Mouse (Mus musculus): Measurements from ENCODE around the gene Exosc7. TPM values are rescaled to one million over a fixed set of nuclear protein-coding genes. Genes with fewer than 3 reads are reported as not detected.
A peak's percentile ranks its signal among the peaks of the same experiment; 100 is the strongest.

Gene Exosc7
- total RNA-seq, 2 experiments from 2014 or later: 18.1 to 20.7 TPM

DNA sequence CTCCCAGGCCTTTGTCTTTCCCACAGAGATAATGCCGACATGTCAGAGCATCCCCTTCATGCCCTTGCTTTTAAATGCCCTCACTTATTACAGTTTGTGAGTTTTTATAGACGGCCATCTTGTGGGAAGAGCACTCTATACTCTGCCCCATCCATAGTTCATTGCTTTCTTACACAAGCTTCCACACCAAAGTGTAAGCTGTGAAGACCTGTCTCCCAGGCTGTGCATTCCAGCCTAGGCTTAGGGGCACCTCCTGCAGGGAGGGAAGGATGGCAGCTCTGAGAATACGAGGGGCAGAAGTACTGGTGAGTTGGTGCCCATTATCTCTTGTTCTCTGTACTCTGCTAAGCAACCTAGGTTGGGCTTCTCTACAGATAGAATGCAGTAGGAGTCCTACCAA, 20.0 kb downstream of the Exosc7 start:
- intact Hi-C loops (cut with DNase I; ENCODE audit: low total_unique reads): no loop called here
- no peak for DNase-seq

DNA sequence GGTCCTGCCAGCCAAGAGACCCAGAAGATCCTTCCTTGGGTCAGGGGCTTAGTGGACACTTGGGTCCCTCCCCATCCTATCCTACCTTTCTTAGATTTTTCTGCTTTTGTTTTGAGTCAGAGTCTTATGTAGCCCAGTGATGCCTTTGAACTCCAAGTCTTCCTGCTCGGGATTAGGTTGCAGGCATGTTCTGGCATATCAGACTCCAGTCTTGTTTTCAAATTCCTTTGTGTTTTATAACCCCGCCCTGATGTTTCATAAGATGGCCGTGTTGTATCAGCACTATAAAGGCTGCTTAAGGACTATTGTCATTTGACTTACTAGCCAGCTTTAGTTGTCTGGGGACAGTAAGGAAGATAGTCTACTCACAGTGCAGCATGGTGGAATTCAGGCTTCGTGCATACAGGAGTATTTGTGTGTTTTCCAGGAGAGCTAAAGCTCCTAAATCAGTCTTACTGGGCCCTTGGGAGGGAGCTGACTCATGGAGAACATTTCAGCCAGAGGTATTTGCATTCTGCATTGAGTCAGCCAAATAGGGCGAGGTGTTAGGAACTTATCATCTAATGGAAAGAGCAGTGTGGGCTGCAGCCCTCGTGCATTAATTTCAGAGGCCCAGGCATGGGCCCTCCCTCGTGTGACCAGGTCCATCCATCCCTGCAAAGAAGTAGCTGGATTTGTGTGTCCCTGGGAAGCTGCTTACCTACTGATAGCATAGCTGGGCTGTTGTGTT, 24.1 kb downstream of the Exosc7 start:
- intact Hi-C loops (cut with DNase I; ENCODE audit: low total_unique reads): no loop called here
- DNase-seq: no peak

DNA sequence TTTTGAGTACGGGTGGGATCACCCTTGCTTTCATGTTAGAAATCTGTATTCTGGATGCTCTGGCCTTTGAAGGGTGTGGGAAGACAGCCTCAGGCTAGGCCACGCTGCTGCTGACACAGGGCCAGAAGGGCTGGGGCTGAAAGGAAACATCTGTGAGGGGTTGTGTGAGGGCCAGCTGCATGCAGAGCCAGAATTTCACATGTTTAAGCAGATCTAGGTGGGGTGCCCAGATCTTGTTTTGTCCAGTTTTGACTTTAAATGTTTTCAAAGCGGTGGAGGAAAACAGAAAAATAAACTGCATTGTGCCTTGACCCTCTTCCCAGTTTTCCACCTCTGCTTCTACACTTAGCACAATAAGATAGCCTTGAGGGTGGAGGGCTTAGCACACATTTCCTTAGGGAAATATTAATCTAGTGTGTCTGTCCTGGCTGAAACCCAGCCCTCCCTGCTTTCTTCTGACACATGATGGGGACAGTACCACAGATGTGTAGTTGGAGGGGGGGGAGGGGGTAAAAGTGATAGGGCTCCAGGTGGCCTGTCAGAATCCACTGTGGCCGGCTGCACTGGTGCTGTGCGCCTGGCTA, 26.0 kb downstream of the Exosc7 start:
- DNase-seq: peak; percentile 86
- intact Hi-C loops (cut with DNase I; ENCODE audit: low total_unique reads): no loop called here

DNA sequence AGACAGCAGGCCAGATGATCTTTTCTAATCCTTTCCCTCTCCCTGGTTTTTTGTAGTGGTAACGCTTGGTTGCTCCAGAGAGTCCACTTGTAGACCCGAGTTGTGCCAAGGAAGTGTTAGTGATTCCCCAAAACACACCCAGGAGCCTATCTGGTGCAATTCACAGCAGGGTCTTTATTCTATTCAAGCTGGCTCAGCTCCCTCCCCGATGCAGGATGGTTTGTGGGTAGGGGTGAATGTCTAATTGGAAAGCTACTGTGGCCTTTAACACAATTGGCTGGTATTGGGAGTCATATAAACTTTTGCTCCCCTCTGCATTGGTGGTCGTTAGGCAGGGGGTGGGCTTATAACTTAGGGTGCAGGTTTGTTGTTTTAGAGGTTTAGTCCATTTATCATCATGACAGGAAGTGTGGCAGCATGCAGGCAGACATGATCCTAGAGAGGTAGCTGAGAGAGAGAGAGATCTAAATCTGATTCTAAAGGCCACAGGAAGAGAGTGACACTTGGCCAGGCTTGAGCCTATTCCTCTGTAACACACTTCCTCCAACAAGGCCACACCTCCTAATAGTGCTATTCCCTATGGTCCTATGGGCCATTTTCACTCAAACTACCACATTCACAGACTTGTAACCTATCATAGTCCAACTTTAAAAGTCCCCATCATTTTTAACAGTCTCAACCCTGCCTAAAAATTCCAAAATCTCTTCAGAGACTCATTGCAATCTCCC, 27.0 kb downstream of the Exosc7 start:
- no peak for DNase-seq
- intact Hi-C loops (cut with DNase I; ENCODE audit: low total_unique reads): no loop called here

DNA sequence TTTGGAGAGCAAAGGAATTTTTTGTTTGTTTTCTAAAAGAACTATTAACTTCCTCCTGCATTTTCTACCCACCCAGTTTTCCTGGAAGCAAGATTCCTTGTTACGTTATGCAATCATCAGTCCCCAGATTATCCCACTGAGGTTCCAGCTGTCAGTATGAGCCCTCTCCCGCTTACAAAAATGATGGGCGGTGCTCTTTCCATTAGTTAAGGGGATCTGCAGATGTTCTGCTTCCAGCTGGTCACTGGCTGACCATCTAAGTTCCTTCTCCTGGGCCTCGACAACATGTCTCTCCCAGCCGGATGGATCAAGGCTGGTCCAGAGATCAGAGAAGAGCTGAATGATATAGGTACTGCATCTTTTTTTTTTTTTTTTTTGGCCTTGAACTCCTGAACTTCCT, 35.4 kb downstream of the Exosc7 start:
- intact Hi-C loops (cut with DNase I; ENCODE audit: low total_unique reads): no loop called here
- peak; percentile 59 for DNase-seq

DNA sequence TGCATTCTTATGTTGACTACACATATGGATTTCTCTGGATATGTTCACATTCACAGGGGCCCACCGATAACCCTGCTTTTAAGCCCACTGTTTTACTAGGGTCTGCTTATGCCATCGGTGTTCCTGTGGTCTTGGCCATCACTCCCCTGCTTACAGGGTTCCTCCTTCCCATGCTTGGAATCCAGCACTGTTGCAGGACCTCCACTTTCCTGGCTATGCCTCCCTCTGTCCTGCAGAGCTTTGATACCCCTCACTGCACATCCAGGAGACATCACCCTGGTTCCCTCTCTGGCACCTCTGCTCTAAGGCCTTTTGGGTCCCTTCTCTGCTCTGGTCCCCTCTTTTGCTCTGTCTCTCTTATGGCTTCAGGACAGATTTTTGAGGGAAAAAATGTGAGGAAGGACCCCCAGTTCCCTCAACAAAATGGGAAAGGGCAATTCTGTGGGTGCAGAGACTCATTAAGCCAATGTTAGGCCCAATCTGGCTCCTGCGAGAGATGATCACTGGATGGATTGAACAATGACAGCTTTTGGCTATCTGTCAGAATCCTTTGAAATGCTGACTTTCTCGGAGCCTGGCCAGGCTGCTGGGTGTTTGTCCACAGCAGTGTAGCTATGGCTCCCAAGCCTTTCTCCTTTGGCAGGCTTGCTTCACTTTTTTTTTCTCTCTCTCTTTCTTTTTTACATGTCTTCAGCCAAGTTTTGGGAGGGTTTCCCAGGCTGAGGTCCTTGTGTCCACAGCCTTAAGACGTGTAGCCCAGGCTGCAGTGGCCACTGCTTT, 37.4 kb downstream of the Exosc7 start, which contains the start of gene Clec3b:
Gene Clec3b, plus strand, starts transcription at position 706 of the 780 bp plus-strand sequence.
- DNase-seq: peak; percentile 76

DNA sequence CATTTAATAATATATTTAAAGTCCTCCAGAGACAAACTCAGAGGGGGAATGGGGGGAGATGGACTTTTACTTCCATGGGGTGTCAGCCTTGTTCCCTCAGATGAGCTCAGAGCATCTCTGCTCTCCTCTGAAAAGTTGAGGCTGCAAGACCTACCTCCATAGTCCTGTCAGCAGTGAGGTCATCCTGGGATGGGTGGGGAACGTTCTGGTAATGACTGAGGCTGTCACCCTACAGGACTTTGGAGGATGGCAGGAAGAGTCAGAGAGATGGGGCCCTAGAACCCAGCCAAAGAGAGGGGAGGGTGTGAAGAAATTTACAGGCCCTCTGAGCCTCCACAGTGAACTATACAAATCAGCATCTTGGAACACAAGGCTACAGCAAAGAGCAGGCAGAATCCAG, 38.5 kb downstream of the Exosc7 start:
- peak; percentile 51 for DNase-seq
- intact Hi-C loops (cut with DNase I; ENCODE audit: low total_unique reads): loop anchor here (10.0 kb wide), 1 partner anchor 283 kb away; no protein-coding TSS in a partner anchor

More for the DNA sequence above, 37.4 kb downstream of the Exosc7 start, which contains the start of gene Clec3b:
- intact Hi-C loops (cut with DNase I; ENCODE audit: low total_unique reads): loop anchor here (10.0 kb wide), 1 partner anchor 284 kb away; no protein-coding TSS in a partner anchor

DNA sequence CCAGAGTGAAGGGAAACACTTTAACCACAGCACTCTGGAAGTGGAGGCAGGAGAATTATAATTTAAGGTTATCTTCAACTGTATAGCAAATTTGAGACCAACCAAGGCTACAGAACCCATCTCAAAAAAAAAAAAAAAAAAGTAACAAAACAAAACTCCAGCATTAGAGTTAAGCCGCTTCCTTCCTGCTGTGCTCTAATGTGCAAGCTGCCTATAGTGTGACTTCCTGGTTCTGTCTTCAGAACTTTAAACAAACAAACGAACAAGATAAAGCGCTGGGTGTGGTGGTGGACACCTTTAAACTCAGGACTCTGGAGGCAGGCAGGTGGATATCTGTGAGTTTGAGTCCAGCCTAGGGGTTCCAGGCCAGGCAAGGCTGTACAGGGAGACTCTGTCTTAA, 39.0 kb downstream of the Exosc7 start:
- intact Hi-C loops (cut with DNase I; ENCODE audit: low total_unique reads): loop anchor here (10.0 kb wide), 1 partner anchor 283 kb away; no protein-coding TSS in a partner anchor

DNA sequence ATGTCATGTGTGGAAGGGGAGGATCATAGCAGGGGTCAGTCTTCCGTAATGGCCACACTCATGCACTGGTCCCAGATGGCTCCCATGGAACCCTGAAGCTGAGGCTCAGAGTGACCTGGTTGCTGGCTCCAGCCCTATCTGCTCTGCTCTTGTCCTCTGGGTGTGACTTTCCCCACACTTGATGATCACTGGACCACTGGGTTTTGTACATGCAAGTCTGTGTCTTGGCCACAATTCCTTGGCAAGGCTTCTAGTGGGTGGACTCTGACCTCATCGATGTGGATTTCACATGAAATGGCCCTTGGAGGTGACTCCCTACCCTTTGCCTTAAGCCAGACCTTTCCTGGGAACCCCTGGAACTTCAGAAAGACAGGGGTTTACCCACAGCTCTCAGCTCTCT, 40.1 kb downstream of the Exosc7 start:
- peak; percentile 34 for DNase-seq
- intact Hi-C loops (cut with DNase I; ENCODE audit: low total_unique reads): loop anchor here (10.0 kb wide), 1 partner anchor 282 kb away; no protein-coding TSS in a partner anchor

More for the DNA sequence above, 39.0 kb downstream of the Exosc7 start:
- no peak for DNase-seq

DNA sequence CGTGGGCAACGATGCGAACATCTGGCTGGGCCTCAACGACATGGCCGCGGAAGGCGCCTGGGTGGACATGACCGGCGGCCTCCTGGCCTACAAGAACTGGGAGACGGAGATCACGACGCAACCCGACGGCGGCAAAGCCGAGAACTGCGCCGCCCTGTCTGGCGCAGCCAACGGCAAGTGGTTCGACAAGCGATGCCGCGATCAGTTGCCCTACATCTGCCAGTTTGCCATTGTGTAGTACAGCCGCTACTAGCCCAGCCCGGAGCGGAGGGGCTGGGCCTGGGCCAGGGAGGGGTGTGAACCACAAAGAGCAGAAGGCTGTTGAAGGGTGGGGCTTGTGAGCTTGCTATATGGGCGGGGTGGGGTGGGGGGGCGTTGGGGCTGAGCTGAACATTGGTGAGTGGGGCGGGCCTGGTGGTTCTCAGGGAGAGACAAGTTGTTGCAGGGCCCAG, 43.9 kb downstream of the Exosc7 start:
- intact Hi-C loops (cut with DNase I; ENCODE audit: low total_unique reads): loop anchor here (10.0 kb wide), 1 partner anchor 278 kb away; no protein-coding TSS in a partner anchor
- peak; percentile 87 for DNase-seq

DNA sequence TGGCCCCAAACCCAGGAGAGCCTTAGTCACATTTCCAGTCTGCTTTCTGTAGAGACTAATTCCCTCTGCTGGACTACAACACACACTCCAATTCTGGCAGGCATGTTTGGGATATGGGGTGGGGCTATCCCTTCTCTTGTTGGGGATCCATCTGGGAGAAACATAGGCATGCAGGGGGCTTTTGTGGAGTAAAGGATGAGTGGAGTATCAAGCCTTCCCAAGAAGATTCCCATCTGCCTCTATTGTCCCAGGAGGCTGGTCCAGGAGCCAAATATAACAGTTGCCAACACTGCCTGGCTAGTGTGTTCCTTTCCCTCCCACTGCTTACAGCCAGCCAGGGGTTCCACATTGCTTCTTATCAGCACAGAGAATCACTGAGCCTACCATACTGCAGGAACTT, 44.7 kb downstream of the Exosc7 start:
- peak; percentile 61 for DNase-seq
- intact Hi-C loops (cut with DNase I; ENCODE audit: low total_unique reads): loop anchor here (10.0 kb wide), 1 partner anchor 277 kb away; no protein-coding TSS in a partner anchor

DNA sequence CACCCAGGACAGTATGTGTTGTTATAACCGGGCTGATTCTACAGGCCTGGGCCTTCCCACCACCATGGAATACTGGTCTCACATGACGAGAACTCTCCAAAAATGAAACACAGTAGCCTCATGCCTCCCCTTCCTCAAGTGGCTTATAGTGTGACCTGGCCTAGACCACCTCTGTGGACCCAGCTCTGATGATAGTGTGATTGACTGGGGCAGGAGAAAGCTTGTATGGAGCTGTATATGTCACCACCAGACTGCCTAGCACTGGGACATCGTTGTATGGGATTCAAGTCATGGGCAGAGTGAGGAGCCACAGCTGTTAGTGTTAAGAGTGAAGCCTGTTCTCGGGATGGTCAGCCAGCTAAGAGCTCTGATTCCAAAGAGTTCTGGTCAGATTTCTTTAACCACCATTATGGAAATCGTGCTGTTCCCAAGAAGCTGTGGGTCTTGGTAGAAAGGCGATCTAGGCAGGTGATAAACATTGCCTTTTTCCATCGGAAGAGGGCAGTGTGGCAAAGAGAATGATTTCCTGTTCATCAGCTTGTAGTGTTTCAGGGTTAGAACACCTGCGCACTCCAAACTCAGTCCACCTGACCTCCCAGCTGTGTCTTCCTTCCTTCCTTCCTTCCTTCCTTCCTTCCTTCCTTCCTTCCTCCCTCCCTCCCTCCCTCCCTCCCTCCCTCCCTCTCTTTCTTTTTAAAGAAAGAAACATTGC, 45.3 kb downstream of the Exosc7 start:
- no peak for DNase-seq
- intact Hi-C loops (cut with DNase I; ENCODE audit: low total_unique reads): loop anchor here (10.0 kb wide), 1 partner anchor 277 kb away; no protein-coding TSS in a partner anchor

DNA sequence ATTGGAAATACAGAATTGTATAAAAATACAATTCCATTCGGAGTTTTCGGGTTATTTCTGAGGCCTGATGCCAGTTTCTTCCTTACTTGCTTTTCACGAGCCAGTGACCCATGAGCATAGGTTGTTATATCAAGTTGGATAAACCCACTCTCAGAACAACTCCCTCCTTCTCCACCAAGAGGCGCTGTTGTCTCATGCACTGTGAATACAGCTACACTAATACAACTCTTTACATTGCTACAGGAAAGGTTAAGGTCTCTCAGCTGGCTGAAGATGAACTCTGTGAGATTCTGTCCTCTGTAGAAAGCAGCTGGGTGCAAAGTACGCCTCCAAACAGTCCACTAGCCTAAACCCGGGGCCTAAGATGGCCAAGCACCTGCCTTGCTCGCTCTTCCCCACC, 46.3 kb downstream of the Exosc7 start:
- peak; percentile 43 for DNase-seq
- intact Hi-C loops (cut with DNase I; ENCODE audit: low total_unique reads): loop anchor here (10.0 kb wide), 1 partner anchor 275 kb away; no protein-coding TSS in a partner anchor

DNA sequence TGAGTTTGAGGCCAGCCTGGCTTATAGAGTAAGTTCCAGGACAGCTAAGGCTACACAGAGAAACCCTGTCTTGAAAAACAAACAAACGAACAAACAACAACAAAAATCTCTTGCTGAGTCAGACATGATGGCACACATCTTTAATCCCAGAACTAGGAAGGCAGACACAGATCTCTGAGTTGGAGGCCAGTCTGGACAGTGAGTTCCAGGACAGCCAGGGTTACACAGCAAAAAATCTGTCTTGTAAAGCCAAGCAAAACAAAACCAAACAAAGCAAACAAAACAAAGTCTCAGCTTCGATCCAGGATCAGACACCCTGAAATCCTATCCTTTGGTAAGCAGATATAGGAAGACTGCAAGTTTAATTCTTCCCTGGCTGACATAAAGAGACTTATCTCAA, 48.8 kb downstream of the Exosc7 start:
- intact Hi-C loops (cut with DNase I; ENCODE audit: low total_unique reads): loop anchor here (2.0 kb wide), 1 partner anchor 95 kb away; no protein-coding TSS in a partner anchor
- no peak for DNase-seq

DNA sequence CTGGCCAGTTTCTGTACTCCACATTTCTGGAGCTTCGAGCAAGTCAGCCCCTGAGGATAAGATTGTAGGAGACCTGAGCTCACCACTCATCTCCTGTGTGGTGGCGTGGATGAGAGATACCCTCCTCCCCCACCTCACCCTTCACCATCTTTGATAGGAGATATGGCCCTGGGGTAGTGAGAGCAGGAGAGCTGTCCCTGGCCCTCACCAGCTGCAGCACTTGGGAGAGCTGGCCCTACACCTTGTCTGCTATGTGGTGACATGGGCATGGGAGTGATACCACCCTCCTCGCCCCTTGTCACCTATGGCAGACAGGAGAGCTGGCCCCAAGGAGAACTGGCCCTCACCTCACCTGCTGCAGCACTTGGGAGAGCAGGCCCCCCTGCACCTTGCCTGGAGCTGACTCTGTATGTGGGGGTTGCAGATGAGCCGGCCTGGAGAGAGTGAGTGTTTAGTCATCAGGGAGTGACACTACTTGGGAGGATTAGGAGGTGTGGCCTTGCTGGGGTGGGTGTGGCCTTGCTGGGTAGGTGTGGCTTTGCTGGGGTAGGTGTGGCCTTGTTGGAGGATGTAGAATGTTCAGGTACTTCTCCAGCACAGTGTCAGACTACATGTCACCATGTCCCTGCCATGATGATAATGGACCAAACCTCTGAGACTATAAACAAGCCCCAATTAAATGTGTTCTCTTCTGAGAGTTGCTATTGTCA, 50.1 kb downstream of the Exosc7 start:
- intact Hi-C loops (cut with DNase I; ENCODE audit: low total_unique reads): loop anchor here (2.0 kb wide), 1 partner anchor 94 kb away; no protein-coding TSS in a partner anchor

DNA sequence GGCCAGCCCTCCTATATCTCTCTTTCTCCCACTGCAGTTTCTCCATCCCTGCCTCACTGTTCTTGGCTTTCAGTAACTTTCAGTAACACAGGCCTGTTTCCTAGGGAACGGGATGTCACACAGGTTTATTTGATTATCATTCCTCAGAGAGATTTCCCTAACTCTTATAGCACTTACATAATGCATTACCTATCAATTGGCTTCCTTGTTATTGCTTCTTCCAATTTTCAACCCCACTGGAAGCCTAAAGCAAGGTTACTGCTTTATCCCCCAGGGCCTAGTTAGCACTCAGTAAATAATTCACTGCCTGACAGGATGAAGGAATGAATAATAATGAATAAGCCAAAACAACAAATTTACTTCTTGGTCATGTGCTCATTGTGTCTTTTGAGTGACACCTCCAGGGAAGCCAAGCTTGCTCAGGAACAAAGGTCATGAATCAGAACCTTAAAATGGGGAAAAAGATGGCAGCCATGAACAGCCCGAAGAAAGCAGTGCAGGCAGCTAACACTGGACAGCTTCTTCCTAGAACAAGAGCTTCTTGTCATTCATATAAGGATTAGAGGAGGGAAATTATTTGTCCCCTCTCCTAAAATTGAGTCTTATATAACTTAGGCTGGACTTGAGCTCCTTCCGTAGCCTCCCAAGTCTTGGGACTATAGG, 52.9 kb downstream of the Exosc7 start:
- intact Hi-C loops (cut with DNase I; ENCODE audit: low total_unique reads): no loop called here
- DNase-seq: no peak

More for the DNA sequence above, 50.1 kb downstream of the Exosc7 start:
- no peak for DNase-seq

DNA sequence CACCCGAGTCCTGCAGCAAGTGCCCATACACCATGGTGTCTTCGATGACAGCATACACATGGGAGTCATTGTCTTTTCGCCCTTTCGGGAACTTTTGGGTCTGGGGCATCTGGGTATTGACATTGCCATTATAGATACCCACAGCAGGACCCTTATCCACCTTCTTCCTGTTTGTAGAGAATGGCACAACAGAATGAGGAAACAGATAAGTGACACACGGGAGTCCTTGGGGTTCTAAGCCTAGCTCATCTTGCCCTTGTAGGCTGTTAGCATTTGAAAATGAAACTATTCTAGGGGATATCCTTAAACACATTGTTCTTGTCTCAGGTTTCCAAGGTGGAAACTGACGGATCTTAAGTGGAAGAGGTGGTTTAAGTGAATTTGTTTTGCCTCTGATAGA, 60.7 kb downstream of the Exosc7 start:
- DNase-seq: no peak
- intact Hi-C loops (cut with DNase I; ENCODE audit: low total_unique reads): no loop called here

Measured in gastrocnemius, postnatal 14 days (tissue).